Mouse (Mus musculus): ENCODE data around the gene Tmem145.
"Not testable (repeated sequence)": the region's sequence is repeated elsewhere in the genome, so short reads cannot be mapped to it uniquely, and the experiment has no call there.

Tmem145 gene

DNA sequence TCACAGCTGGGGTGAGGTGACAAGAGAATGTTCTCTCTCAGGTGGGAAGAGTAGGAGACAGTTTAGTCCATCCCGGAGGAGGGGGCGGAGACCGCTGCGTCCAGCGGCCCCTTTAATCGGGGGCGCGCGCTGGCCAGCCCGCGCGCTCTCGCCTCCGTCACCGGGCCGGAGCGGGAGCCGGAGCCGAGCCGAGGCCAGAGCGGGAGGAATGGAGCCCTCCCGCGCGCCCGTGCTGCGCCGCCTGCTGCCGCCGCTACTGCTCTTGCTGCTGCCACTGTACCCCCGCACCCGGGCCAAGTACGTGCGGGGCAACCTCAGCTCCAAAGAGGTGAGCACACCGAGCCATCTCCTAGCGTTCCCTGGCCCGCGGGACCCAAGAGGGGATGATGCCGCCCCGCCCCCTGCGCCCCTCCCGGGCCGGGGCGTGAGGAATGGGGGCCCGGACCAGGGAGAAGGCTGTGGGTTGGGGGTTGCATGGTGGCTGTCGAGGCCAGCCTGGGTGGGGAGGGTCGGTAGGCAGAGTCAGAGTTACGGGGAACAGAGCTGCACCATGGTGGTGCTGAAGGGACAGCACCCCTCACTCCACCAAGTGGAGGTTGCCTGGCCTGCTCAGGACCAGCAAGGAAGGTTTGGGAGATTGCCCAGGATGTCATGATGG, at the start of gene Tmem145:
Tmem145 (plus strand) TSS at position 151 of the 658 bp plus-strand sequence.
- in situ Hi-C loops (cut with MboI; ENCODE audit: unreplicated experiment in 2 of 2): no loop called here

DNA sequence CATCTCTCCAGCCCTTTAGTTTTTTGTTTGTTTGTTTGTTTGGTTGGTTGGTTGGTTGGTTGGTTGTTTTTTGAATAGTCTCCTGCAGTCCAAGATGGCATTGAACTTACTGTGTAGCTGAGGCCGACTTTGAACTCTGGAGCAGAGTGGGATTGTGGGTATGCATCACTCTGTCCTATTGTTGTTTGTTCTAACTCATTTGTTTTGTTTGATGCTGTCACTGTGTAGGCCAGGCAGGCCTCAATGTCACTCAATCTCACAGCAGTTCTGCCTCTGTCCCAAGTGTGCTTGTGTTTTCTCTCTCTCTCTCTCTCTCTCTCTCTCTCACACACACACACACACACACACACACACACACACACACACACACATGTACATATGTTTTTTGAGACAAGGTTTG, 44.0 kb upstream of the Tmem145 start:
- in situ Hi-C loops (cut with MboI; ENCODE audit: unreplicated experiment in 2 of 2): no loop called here

DNA sequence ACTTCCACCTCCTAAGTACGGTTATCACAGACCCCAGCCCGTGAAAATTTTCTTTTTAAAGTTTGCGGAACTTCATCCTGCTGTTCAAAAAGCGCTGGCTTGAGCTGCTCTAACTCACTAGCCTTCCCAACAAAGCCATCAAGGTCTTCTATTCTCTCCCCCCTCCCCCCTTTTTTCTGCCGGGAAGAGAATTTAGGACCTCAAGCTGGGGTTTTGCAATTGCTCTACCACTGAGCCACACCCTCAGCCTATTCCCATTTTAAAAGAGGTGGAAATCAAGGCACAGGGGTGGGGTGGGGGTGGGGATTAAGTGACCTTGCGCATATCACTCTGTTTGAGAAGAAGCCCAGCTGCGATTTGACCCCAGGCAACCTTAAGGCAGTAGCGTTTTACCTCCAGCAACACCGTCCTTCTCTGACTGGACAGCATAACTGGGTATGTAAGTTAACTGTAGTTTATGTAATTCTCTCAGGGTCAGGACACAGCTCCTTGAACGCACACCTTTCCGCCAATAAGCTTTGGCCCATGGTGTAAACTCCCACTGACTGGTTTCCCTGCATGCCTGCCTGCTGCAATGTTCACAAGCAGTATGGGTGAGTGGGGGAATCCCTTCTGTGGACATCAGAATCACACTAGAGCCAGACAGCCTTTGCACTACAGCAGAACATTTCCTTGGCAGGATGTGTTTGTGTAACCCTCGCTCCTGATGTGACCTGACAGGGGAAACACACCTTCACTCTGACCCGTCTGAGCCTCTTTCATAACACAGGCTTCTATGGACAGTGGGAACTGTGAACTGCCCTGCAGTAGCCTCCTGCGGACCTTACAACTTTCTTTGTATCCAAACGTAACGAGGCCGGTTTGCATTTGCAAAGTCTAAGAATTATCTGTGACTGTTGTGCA, 41.7 kb upstream of the Tmem145 start:
- in situ Hi-C loops (cut with MboI; ENCODE audit: unreplicated experiment in 2 of 2): no loop called here

DNA sequence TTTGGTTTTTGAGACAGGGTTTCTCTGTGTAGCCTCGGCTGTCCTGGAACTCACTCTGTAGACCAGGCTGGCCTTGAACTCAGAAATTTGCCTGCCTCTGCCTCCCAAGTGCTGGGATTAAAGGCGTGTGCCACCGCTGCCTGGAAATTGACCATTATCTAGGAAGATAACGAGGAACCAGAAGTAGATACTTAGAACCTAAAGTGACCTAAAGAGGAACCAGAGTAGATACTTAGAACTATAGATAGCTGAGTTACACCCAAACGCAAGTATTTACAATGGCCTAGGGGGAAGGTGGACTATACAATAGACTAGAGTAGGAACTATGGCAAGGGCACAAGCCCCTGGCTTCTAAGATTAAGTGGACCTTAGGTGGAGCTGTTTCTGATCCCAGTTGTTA, 40.2 kb upstream of the Tmem145 start:
- in situ Hi-C loops (cut with MboI; ENCODE audit: unreplicated experiment in 2 of 2): not testable (repeated sequence)

DNA sequence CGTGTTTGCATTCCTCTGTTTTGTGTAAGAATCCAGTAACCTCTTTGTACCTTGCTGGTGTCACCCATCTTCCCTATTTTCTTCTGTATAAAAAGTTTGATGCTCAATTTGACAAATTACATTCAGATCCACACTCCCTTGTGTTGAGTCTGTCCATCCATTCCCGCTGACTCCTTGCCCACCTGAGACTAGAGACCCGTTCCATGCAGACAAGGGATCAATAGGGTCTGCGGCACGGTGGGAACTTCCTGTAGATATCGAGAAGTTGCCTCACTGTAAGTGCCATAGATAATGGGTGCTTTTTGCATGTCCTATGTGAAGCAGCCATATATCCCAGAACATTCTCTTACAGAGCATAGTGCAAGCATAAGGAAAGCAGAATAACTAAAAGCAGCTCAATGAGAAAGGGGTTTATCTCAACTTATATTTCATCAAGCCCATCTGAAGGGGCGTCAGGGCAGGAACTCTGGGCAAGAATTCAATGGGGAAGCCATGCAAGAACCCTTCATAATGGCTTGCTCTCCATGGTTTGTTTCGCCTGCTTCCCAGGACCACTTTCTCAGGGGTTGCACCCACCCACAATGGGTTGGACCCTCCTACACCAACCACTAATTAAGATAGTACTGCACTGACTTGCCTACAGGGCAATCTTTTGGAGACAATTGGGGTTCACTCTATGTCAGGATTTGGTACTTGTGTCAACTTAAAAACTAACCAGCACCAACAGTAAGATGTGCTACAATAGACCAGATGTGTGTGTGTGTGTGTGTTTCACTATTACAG, 39.5 kb upstream of the Tmem145 start:
- in situ Hi-C loops (cut with MboI; ENCODE audit: unreplicated experiment in 2 of 2): no loop called here

DNA sequence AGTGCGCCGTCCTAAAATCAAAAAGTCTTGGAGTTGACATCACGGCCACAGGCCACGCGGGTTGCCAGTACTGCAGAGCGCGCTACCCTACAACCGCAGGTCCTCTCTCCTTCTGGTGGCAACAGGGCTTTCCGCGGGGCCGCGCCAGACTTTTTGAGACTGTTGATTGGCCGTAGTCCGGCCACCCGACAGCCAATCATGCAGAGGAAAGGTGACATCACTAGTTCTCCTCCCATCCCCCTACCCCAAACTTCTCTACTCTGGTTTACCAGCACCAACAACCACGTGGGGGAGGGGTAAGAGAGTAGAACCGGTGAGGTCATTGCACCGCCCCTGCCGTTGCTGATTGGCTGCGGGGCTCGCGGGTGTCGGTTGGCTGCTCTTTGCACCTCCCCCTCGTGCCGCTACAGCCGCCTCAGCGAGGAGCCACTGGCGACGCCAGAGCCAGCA, 38.6 kb upstream of the Tmem145 start, which contains the start of gene Cic:
Cic (plus strand) TSS at position 404 of the 450 bp plus-strand sequence.
- in situ Hi-C loops (cut with MboI; ENCODE audit: unreplicated experiment in 2 of 2): no loop called here

DNA sequence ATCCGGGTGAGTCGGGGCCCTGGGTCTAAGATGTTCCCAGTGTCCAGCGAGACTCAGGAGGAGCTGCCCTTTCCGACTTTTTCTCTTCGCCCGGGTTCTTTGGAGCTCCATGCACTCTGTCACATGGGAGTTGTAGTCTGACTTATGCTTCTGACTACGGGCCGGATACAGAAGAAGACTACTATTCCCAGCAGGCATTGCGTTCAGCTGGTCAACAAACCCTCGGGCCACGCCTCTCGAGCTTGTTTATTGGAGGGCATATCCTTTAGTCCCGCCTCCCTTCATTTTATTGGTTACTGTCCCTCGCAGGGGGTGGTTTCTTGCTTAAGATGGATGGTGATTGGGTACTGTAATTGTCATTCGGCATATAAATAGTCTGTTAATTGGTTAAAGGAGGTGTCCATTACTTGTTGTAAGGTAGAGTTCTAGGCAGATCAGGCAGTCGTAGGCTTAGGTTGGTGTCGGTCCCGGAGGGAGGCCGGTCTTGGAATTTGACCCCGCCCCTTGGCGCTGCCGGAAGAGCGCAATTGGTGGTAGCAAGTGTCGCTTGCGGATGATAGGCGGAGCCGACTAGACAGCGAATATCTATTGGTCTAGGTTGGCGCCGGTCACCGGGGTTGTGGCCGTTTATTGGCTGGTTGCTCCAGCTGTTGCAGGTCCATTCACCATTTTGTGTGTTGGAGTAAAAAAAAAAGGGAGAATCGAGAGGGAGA, 38.0 kb upstream of the Tmem145 start:
- in situ Hi-C loops (cut with MboI; ENCODE audit: unreplicated experiment in 2 of 2): no loop called here

DNA sequence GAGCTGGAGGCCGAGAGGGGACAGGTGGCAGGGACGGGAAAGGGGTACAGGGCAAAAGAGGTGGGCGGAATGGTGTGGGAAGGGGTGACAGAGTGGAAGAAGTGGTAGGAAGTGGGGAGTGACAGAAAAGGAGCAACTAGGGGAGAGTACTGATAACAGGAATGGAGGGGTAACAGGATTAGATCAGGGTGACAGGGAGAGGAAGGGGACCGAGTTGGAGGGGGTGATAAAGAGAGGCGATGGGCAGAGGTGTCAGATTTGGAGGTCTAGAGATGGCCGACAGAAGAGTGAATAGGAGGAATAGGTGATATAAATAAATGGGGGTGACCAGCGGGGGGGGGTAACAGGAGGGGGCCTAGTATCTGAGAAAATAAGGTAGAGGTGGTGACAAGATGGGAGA, 37.3 kb upstream of the Tmem145 start:
- in situ Hi-C loops (cut with MboI; ENCODE audit: unreplicated experiment in 2 of 2): no loop called here

DNA sequence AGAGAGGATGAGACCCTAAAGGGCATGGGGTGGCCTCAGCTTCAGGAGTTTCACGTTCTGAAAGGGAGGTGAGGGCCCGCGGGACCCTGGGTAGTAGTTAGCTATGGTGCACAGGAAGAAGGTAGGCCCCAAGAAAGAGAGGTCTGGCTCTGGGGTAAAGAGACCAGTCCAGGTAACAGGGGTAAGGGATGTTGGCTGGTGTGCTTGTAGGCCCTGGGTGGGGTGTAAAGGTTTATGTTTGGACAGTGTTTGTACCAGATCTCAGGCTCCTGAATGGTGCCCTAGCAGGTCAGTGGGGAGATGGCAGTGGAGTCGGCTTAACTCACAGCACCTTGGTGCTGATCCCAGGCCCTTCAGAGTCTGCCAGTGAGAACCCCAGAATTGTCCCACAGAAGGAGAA, 36.9 kb upstream of the Tmem145 start:
- in situ Hi-C loops (cut with MboI; ENCODE audit: unreplicated experiment in 2 of 2): no loop called here

DNA sequence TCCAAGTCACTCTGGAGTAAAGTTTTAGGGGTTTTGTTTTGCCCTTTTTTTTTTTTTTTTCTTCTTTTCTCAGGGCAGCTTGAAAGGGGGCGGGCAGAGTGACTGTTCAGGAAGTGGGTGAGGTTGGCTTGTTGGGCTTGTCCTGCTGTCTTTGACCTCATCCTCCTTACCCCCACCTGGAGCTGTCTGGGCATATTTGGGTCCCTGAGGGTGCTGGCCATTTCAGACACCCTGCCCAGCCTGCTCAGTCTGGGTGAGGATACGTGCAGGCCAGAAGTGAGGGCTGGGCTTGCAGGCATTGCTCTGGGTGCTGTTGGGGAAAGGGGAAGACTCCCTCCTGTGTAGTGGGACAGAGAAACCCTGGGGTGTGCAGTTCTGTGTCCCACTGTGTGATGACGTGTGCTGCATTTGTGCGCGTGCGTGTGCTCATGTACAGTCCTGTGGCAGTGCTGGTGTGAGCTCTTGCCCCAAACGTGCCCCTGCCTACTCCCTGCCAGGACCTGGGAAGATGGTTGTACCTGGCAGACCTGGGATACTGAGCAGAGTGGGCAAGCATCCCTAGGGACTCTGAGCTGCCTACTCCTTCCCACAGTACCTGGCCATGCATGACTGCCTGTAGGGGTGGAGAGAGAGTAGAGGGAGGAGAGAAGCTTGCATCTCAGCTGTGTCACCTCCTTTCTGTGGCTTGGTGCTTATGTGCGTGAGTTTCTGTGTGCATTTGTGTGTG, 36.2 kb upstream of the Tmem145 start:
- in situ Hi-C loops (cut with MboI; ENCODE audit: unreplicated experiment in 2 of 2): loop anchor here (10.0 kb wide), 2 partner anchors 85 to 135 kb away; no protein-coding TSS in a partner anchor

DNA sequence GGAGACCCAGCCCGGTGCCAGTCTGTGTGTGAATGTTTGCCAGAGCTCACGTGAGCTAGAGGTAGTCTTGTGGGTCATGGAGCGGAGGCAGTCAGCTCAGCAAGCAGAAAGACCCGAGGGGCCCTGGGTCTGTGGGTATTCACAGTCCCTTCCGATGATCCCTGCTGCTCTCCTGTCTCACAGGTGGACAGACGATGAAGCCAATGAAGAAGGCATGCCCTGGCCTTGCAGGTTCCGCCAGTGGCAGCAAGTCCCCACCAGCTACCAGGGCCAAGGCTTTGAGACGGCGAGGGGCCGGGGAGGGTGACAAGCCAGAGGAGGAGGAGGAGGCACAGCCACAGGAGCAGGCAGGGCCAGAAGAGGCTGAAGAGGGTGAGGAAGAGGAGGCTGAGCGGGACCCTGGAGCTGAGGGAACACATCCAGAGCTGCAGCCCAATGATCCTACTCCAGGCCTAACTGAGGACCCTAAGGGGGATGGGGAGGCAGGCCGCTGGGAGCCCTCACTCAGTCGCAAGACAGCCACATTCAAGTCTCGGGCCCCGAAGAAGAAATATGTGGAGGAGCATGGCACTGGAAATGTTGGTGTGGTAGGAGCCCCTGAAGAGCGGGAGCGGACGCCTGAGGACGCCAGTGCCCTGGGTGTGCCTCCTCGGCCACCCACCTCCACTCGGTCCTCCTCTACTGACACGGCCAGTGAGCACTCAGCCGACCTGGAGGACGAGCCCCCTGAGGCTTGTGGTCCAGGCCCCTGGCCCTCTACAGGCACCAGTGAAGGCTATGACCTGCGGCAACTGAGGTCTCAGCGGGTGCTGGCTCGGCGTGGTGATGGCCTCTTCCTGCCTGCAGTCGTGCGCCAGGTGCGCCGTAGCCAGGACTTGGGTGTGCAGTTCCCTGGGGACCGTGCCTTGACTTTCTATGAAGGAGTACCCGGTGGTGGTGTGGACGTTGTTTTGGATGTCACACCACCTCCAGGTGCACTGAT, 35.0 kb upstream of the Tmem145 start:
- in situ Hi-C loops (cut with MboI; ENCODE audit: unreplicated experiment in 2 of 2): loop anchor here (10.0 kb wide), 2 partner anchors 86 to 136 kb away; no protein-coding TSS in a partner anchor

DNA sequence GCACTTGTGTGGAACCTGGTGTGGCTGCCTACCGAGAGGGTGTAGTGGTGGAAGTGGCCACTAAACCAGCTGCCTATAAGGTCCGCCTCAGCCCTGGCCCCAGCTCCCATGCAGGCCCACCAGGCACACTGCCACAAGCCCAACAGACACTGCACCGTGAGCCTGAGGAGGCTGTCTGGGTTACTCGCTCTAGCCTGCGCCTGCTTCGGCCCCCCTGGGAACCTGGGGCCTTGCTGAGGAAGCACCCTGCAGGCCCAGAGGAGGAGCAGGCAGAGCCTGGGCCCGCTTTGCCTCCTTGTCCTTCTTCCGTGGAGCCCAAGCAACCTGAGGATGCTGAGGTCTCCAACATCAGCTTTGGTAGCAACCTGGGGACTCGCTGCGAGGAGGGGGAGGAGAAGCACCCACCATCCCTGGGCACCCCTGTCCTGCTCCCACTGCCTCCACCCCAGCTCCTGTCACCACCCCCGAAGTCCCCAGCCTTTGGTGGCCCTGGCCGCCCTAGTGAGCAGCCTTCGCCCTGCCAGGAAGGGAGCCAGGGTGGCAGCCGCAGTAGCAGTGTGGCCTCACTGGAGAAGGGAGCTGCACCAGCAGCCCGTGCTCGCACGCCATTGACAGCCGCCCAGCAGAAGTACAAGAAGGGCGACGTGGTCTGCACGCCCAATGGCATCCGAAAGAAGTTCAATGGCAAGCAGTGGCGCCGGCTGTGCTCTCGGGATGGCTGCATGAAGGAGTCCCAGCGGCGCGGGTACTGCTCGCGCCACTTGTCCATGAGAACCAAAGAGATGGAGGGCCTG, 34.1 kb upstream of the Tmem145 start:
- in situ Hi-C loops (cut with MboI; ENCODE audit: unreplicated experiment in 2 of 2): loop anchor here (10.0 kb wide), 2 partner anchors 87 to 137 kb away; no protein-coding TSS in a partner anchor

DNA sequence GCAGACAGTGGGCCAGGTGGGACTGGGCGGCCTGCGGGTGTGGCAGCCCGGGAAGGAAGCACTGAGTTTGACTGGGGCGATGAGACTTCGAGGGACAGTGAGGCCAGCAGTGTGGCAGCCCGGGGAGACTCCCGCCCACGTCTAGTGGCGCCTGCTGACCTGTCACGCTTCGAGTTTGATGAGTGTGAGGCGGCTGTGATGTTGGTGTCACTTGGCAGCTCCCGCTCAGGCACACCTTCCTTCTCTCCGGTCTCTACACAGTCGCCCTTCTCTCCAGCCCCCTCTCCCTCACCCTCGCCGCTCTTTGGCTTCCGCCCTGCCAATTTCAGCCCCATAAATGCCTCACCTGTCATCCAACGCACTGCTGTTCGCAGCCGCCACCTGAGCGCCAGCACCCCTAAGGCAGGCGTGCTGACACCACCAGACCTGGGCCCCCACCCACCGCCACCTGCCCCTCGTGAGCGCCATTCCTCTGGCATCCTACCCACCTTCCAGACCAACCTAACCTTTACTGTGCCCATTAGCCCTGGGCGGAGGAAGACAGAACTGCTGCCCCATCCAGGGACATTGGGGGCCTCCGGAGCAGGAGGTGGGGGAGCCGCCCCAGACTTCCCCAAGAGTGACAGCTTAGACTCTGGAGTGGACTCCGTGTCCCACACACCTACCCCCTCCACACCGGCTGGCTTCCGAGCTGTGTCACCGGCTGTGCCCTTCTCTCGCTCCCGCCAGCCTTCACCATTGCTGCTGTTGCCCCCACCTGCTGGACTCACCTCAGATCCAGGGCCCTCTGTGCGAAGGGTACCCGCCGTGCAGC, 33.3 kb upstream of the Tmem145 start:
- in situ Hi-C loops (cut with MboI; ENCODE audit: unreplicated experiment in 2 of 2): loop anchor here (10.0 kb wide), 2 partner anchors 88 to 138 kb away; no protein-coding TSS in a partner anchor

DNA sequence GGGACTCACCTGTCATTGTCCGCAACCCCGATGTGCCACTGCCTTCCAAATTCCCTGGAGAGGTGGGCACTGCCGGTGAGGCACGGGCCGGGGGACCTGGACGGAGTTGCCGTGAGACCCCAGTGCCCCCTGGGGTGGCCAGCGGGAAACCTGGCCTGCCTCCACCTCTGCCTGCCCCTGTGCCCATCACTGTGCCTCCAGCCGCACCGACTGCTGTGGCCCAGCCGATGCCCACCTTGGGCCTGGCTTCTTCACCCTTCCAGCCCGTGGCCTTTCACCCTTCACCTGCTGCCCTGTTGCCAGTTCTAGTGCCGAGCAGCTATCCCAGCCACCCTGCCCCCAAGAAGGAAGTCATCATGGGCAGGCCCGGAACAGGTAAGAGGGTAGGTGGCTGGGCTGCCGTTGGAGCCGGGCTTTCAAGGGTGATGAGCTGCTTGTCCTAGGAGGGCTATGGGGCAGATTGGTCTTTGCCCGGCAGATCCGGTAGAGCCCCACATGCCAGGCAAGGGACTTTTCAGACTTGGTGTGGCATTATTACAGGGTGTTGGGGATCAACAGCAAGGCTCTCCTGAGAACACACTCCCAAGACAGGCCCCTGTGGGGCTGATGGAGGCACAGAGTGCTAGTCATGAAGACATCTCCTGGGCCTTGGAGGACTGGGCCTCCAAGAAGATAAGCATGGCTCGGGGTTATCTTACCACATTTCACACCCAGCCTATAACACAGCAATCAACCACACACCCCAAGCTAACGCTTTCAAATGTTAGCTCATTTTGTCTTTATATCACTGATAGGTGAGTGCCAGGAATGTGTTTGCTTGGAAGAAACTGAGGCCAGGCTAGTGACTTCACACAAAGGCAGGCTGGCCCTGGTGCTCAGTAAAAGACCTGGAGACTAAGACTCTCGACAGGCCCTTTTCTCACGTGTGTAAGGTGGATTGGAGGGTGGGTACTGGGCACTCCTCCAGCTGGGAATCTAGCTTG, 32.4 kb upstream of the Tmem145 start:
- in situ Hi-C loops (cut with MboI; ENCODE audit: unreplicated experiment in 2 of 2): loop anchor here (10.0 kb wide), 2 partner anchors 89 to 139 kb away; no protein-coding TSS in a partner anchor

DNA sequence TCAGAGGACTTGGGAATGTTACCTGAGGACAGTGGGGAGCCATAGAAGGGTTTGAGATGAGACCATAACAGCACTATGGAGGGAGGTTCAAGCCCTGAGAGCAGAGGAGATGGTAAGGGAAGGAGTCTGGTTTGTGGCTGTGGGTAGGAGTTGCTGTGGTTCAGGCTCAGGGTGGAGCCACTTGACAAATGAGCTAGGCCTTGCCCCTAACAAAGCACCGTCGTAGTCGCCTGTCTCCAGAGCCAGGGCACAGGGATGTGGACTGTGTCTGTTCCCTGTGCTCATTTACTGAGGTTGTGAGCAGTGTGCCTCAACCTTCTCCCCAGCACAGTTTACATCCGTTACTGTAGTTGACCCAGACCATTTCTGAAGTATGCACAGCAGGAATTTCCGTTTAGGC, 31.3 kb upstream of the Tmem145 start:
- in situ Hi-C loops (cut with MboI; ENCODE audit: unreplicated experiment in 2 of 2): loop anchor here (10.0 kb wide), 2 partner anchors 90 to 140 kb away; no protein-coding TSS in a partner anchor

All from v-Abl transformed pro-B cells (cell line).